Mouse (Mus musculus) liver, embryonic 11.5 days (tissue): Measurements from ENCODE around the gene Flna. TPM values are rescaled to one million over a fixed set of nuclear protein-coding genes. Genes with fewer than 3 reads are reported as not detected.
A peak's percentile ranks its signal among the peaks of the same experiment; 100 is the strongest.

Experiments used
- ATAC-seq: fragments of 200-750 bp; cut with Nextera tagmentation; replicated peaks from 2 replicates; pipeline ENCODE4 v1.8.0; 2017; ENCODE audit warnings: moderate number of reproducible peaks, mild to moderate bottlenecking, moderate TSS enrichment, moderate library complexity; ENCODE audit not compliant: low FRiP score
- DNase-seq: peaks from one replicate; pipeline ENCODE4 v3.0.0-alpha.2; 2017; ENCODE audit warnings: low spot score
- H3K27ac ChIP-seq: fragments of 300-500 bp; sonication (generic); 2 replicates; pipeline ENCODE4 v1.5.1; 2014; ENCODE audit warnings: mild to moderate bottlenecking, low read depth, low read length, control low read depth
- H3K27me3 ChIP-seq: fragments of 300-500 bp; sonication (generic); replicated peaks from 2 replicates; pipeline ENCODE4 v1.6.1; 2014; ENCODE audit warnings: low read length, mixed read lengths; ENCODE audit not compliant: control insufficient read depth, insufficient read depth
- H3K36me3 ChIP-seq: fragments of 300-500 bp; sonication (generic); 2 replicates; pipeline ENCODE4 v1.6.1; 2014; ENCODE audit warnings: mild to moderate bottlenecking, low read length, moderate library complexity, mixed read lengths; ENCODE audit not compliant: control insufficient read depth, insufficient read depth
- H3K4me1 ChIP-seq: fragments of 300-500 bp; sonication (generic); replicated peaks from 2 replicates; pipeline ENCODE4 v1.6.1; 2014; ENCODE audit warnings: low read length, mixed read lengths; ENCODE audit not compliant: control insufficient read depth, insufficient read depth
- H3K4me2 ChIP-seq: fragments of 300-500 bp; sonication (generic); 2 replicates; pipeline ENCODE4 v1.6.1; 2014; ENCODE audit warnings: mild to moderate bottlenecking, control low read depth, moderate library complexity
- H3K4me3 ChIP-seq: fragments of 300-500 bp; sonication (generic); 2 replicates; pipeline ENCODE4 v1.5.1; 2014; ENCODE audit warnings: low read depth, low read length, control low read depth
- H3K9ac ChIP-seq: fragments of 300-500 bp; sonication (generic); 2 replicates; pipeline ENCODE4 v1.6.1; 2014; ENCODE audit warnings: low read depth, low read length, control low read depth
- H3K9me3 ChIP-seq: fragments of 300-500 bp; sonication (generic); 2 replicates; pipeline ENCODE4 v1.6.1; 2016; ENCODE audit warnings: low read length, inconsistent platforms, mixed read lengths; ENCODE audit not compliant: control insufficient read depth
- WGBS: fragments of 180-500 bp; shearing (Covaris S2); extraction: QIAGEN DNeasy Blood & Tissue Kit; methylation state at CpG from one replicate; pipeline ENCODE4 v1.1.7; 2014; 5-methylcytosine and 5-hydroxymethylcytosine counted together
- polyA plus RNA-seq: library from polyadenylated mRNA; unstranded; fragments of >200 nt; fragmentation: Nextera tagmentation; extraction: Ambion mirVana; gene quantifications from 2 replicates; pipeline ENCODE4 v1.2.1, GENCODE M21; 2014

The Flna gene
- 172 and 175 TPM in 2 replicates for polyA plus RNA-seq

- peak within 1 kb of the TSS; percentile 46 for H3K4me3 ChIP-seq
- H3K9me3 ChIP-seq = no peaks in the 10 kb centered on the region
- H3K27ac ChIP-seq = peak within 1 kb of the TSS; percentile 34; the same call in 1 of the 2 replicates
- WGBS = 14% methylated on average over 37 of the region's 38 CpGs
- H3K4me1 ChIP-seq = no peaks in the 10 kb centered on the region
- H3K27me3 ChIP-seq = no peaks in the 10 kb centered on the region
- H3K9ac ChIP-seq = peak within 1 kb of the TSS; percentile 57
- peak within 1 kb of the TSS; percentile 72 for H3K4me2 ChIP-seq
- ATAC-seq = no peak
- peak; percentile 54 for DNase-seq
- H3K36me3 ChIP-seq = no peaks in the 10 kb centered on the region
Observed at GRCm38 (mm10) chrX:74249615-74250014, at the start of gene Flna. TSS of gene Flna (minus strand) at chrX:74249820.

- DNase-seq (no peak), ATAC-seq (no peak)
- Histone ChIP-seq H3K4me3 (no peak overlapping the region), H3K4me1 (no peaks in the 10 kb centered on the region), H3K36me3 (peaks cover 17% of the 10 kb centered on the region; the same call in 1 of the 2 replicates), H3K4me2 (peak overlapping the region; percentile 29; the same call in 1 of the 2 replicates), H3K9me3 (no peaks in the 10 kb centered on the region), H3K27ac (no peak overlapping the region), H3K9ac (no peak overlapping the region), H3K27me3 (no peaks in the 10 kb centered on the region)
- 80% methylated on average over 1 of the region's 1 CpGs for WGBS
Observed at GRCm38 (mm10) chrX:74298348-74298747, 48.7 kb upstream of the Flna start.

- Histone ChIP-seq H3K4me2 (peak within 1 kb of the TSS; percentile 82), H3K9me3 (no peaks in the 10 kb centered on the region), H3K9ac (peak within 1 kb of the TSS; percentile 84), H3K36me3 (peaks cover 8% of the 10 kb centered on the region; the same call in 1 of the 2 replicates), H3K4me3 (peak within 1 kb of the TSS; percentile 72), H3K27me3 (no peaks in the 10 kb centered on the region), H3K27ac (peak within 1 kb of the TSS; percentile 52; the same call in 1 of the 2 replicates), H3K4me1 (no peaks in the 10 kb centered on the region)
- ATAC-seq (peak; percentile 97), DNase-seq (peak; percentile 87)
- WGBS = 14% methylated on average over 37 of the region's 37 CpGs
Observed at GRCm38 (mm10) chrX:74296538-74297448, 47.2 kb upstream of the Flna start, which contains the start of gene Atp6ap1. TSS of gene Atp6ap1 (plus strand) at chrX:74297097.

GRCm38 (mm10) chrX:74293431-74293830 lies 43.8 kb upstream of the Flna start:
- 61% methylated on average over 4 of the region's 4 CpGs for WGBS
- Histone ChIP-seq H3K36me3 (no peaks in the 10 kb centered on the region; the same call in 1 of the 2 replicates), H3K4me1 (no peaks in the 10 kb centered on the region), H3K9ac (no peak overlapping the region), H3K4me3 (no peak overlapping the region), H3K27ac (no peak overlapping the region), H3K9me3 (no peaks in the 10 kb centered on the region), H3K4me2 (no peak overlapping the region), H3K27me3 (no peaks in the 10 kb centered on the region)
- ATAC-seq = no peak
- DNase-seq = no peak

GRCm38 (mm10) chrX:74283092-74283437 lies 33.4 kb upstream of the Flna start:
- WGBS = 24% methylated on average over 5 of the region's 5 CpGs
- Histone ChIP-seq H3K27ac (peak overlapping the region; percentile 67; the same call in 1 of the 2 replicates), H3K4me2 (peak overlapping the region; percentile 87), H3K27me3 (no peaks in the 10 kb centered on the region), H3K4me1 (0 out of 2 replicates have a peak, but pooled peaks cover 3% of the 10 kb centered on the region), H3K9ac (peak overlapping the region; percentile 73), H3K36me3 (no peaks in the 10 kb centered on the region), H3K4me3 (peak overlapping the region; percentile 71), H3K9me3 (no peaks in the 10 kb centered on the region)
- DNase-seq = no peak
- 0 out of 2 replicates have a peak, but pooled peaks have one; percentile 1 for ATAC-seq

GRCm38 (mm10) chrX:74282395-74283091 lies 32.9 kb upstream of the Flna start:
- ATAC-seq (peak; percentile 64), DNase-seq (peak; percentile 74)
- peak overlapping the region; percentile 71 for H3K4me3 ChIP-seq
- peak overlapping the region; percentile 73 for H3K9ac ChIP-seq
- no peaks in the 10 kb centered on the region for H3K36me3 ChIP-seq
- no peaks in the 10 kb centered on the region for H3K27me3 ChIP-seq
- peak overlapping the region; percentile 93 for H3K27ac ChIP-seq
- no peaks in the 10 kb centered on the region for H3K9me3 ChIP-seq
- peak overlapping the region; percentile 87 for H3K4me2 ChIP-seq
- 15% methylated on average over 39 of the region's 39 CpGs for WGBS
- H3K4me1 ChIP-seq = 0 out of 2 replicates have a peak, but pooled peaks cover 3% of the 10 kb centered on the region

- peak within 1 kb of the TSS; percentile 87 for H3K4me2 ChIP-seq
- H3K9ac ChIP-seq = peak within 1 kb of the TSS; percentile 73
- ATAC-seq (peak; percentile 95), DNase-seq (peak; percentile 64)
- H3K9me3 ChIP-seq = no peaks in the 10 kb centered on the region
- 0 out of 2 replicates have a peak, but pooled peaks cover 3% of the 10 kb centered on the region for H3K4me1 ChIP-seq
- peak within 1 kb of the TSS; percentile 71 for H3K4me3 ChIP-seq
- H3K27ac ChIP-seq = peak within 1 kb of the TSS; percentile 93
- no peaks in the 10 kb centered on the region for H3K36me3 ChIP-seq
- WGBS = 12% methylated on average over 15 of the region's 16 CpGs
- H3K27me3 ChIP-seq = no peaks in the 10 kb centered on the region
Observed at GRCm38 (mm10) chrX:74281732-74282394, 32.2 kb upstream of the Flna start, which contains the start of the genes Taz and Dnase1l1. TSS of gene Taz (plus strand) at chrX:74281912. TSS of gene Dnase1l1 (minus strand) at chrX:74282337.
